Mouse (Mus musculus) G1E-ER4 (cell line): ENCODE results near the gene Kctd8. TPM values are rescaled to one million over a fixed set of nuclear protein-coding genes. Genes with fewer than 3 reads are reported as not detected.

Experiments
- GATA1 ChIP-seq: IDR thresholded peaks from one replicate; pipeline ENCODE4 v1.8.0; 2012; ENCODE audit warnings: low read length, inconsistent platforms
- polyA plus RNA-seq: library from polyadenylated mRNA; stranded (reverse); fragments of >175 nt; gene quantifications from 2 replicates; pipeline ENCODE4 v1.2.3, GENCODE M21; 2012

The Kctd8 gene
- not detected in 2 replicates for polyA plus RNA-seq

DNA sequence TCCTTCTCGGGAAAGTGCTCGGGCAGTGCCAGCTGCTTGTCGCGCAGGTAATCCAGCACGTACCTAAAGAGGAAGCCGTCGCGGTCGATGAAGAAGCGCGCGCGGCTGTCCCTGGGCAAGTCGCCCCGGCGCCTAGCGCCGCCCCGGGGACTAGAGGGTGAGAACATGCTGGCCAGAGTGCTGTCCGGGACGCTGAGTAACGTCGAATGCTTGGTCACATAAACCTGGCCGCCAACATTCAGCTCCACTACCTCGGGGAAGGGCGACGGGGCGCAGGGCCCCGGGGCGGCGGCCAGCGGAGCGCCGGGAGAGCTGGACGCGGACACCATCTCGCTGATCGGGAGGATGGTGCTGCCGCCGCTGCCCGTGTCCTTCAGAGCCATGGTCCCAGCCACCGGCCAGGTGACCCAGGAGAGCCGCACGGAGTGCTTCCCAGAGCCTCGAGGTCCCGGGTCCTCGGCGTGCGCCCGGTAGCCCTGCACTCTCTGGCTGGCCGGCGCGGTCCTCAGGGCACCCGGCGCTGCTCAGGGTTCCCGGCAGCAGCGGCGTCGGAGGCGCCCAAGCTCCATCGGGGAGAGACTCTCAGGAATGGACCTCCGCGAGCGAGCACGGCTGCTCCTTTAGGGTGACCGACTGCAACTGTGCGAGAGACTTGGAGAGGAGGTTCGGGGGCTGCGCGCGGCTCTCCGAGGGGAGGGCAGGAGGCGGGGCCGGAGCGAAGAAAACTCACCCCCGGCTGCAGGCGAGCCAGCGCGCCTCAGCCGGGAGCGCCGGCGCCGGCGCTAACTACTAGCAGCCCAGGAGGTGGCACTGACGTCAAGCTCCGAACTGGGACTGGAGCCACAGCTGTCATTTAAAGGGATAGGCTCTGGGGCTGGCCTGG lies at the start of gene Kctd8:
TSS of gene Kctd8 (minus strand) at position 761 of the 883 bp plus-strand sequence.
- TF ChIP-seq GATA1: no peak

DNA sequence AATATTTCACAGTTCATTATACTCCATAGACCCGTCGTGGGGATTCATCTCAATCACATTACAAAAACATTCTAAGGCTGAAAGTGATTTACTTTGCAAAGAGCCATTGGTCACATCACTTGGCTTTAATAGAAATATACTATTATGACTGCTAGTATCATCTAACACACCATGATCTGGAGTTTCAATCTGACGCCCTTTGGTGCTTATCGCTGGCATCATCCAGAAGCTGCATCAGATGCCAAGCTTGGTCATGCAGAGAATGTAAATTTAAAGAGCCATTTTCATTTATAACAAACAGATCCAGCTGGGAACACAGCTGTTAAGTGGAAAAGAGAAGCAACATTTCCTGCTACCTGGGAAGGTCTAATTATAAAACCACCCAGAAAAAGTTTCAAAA lies 37.6 kb upstream of the Kctd8 start:
- no peak for TF ChIP-seq GATA1

DNA sequence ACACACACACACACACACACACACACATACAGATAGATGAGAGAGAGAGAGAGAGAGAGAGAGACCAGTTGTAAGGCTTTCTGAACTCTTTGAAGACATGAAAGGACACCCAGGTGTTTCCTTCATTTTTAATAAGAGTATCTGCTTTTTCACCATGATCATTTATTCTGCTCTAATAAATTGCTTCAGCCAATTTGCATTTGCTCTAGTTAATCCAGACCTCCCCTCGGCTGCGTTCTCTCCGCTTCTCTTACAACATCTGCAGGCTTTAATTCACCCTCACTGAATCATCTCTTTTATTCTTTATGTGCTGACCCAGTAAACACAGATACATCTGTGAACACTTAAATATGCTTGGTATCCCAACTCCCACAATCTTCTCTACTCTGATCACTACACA lies 9.1 kb upstream of the Kctd8 start:
- no peak for TF ChIP-seq GATA1

DNA sequence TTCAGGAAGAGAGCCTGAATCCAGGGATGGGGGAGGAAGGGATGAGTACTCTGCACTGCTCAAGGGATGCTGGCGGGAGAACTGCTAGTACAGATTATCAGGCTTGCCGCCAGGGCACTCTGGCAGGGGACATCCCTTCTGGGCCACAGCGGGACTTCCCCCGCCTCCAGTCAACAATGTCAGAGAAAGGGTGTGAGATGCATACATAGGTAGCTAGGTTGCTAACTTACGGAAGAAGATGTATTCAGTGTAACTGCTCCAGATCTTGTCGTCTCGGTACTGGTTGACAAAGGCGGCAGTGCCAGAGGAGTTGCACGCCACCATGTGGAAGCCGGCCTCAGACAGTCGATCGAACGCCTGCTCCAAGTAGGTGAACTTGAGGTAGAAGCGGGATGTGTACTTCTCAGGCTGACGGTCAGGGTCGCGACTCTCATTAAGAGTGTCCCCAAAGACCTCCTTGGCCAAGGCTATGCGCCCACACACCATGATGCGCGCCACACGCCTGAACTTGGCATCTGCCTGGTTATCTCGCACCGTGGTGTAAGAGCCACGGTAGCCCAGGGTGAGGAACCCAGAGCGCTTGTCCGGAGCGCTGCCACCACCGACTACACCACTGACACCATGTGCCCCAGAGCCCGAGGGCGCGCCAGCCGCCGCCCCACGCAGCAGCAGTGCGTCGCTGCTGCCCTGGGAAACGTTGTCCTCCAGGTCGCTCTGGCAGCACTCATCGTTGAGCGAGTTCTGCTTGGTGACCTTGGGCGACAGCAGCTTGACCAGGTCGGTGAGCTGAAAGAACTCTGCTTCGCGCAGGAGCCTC lies 1.2 kb downstream of the Kctd8 start:
- no peak for TF ChIP-seq GATA1

DNA sequence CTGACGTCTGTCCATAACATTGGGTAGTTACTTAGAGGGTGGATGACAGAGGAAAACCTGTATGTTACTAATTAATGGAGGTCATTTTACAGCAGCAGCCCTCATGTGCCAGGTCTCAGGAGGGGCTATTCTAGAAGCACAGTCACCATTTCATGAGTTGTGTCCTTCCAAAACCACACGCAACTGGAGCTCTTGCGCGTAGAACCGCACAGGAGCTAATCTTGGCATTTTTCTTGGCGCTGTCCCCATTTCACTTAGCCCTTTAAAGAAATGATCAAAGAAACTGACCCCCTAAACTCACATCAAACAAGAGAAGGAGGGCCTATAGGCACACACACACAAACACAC lies 1.9 kb downstream of the Kctd8 start:
- no peak for TF ChIP-seq GATA1

DNA sequence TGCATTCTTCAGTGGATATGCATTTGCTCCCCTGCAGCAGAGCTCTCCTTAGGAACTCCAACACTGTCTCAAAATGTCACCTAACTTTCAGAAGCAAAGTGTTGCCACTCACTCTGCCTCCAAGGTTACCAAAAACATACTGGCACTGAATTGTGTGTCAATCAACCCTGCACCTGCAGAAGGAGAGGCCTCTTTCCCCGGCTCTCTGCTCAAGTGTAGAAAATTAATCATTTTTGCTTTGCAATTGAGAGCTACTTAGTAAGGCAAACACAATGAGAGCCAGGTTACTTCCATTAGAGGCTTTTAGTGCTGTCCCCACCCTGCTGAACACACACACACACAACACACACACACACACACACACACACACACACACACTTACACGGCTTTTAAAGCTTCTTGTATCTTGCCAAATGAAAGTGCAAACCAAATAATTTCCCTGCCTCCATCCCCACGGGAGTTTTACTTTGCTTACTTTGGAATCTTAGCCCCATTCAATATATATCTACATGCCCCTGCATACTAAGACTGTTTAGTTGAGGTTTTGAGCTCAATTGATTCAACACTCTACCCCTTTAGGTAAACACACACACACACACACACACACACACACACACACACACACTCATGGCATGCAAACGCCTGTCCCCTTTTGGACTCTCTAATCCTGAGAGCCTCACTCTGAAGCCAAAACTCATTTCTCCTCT lies 2.4 kb downstream of the Kctd8 start:
- TF ChIP-seq GATA1: no peak

DNA sequence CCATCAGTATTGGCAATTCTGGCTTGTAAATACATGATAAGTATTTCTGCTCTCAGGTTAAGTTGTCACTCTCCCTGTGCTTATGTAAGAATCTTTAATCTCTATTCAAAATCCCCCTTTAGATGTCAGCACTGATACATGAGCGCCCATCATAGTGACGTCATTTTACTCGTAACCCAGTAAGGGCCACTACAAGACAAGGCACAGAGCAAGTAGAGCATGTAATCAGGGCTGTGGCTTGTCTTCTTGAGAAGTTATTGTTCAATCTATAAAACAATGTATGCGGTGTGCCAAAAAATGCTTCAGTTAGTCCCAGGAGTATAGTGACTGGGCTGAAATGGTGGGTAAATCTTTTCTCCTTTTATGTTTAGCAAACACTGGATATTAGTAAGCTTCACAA lies 13.9 kb downstream of the Kctd8 start:
- no peak for TF ChIP-seq GATA1

DNA sequence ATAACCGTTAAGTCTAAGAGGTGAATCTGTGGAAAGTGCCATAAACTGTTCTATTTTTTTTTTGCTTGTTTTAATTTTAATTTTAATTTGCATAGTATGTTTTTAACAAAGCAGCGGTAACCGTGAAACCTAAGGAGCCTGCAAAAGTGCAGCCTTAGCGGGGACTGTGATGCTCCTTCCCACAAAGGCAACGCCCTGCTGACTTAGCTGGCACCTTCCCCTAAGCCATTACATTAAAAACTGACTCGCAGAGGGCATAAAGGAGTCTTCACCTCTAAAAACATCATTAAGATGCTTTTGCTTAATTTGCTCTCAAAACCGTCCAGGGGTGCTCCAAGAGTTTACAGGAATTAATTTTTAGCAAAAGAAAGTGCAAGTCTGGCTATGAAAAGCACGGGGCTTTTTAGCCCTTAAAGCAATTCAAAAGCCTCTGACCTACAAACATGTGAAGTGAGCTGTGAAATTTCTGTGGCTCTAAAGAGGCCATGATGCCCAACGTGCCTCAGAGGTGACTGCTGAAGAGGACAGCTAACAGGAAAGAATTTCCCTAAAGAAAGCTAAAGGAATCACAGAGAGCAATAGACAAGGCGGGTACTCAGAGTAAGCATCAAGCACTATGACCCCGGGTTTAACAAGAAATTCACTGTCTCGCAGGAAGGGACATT lies 16.8 kb downstream of the Kctd8 start:
- no peak for TF ChIP-seq GATA1

DNA sequence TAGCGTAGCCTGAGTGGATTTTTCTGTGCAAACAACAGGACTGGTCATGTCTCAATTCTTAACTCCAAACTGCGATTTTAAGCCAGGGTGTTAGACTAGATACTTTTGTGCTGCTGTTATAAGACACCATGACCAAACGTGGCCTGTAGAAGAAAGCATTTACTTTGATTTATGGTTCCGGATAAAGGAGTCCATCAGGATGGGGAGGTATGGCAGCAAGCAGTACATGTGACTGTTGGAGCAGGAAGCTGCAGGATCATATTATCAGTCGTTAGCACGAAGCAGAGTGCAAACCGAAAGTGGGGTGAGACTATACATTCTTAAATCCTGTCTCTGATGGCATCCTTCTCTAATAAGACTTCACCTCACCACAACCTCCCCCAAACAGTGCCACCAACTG lies 28.9 kb downstream of the Kctd8 start:
- no peak for TF ChIP-seq GATA1

DNA sequence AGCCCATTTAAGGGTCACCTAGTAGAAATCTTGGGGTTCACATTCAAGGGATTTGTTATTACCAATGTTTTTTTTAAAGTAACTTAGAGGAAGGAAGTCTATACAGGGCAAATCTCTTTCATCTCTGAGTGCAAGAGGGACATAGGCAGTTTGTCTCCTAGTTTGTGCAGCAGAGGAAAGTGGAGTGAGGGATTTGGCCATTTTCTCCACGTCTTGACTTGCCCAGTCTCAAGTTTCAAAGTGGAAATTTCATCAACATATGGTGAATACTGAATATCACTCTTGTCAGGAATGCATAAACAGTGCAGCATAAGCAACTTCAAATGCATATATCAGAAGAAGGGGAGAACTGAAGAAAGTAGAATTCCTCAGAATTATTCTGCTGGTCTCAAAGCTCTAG lies 39.8 kb downstream of the Kctd8 start:
- TF ChIP-seq GATA1: no peak

DNA sequence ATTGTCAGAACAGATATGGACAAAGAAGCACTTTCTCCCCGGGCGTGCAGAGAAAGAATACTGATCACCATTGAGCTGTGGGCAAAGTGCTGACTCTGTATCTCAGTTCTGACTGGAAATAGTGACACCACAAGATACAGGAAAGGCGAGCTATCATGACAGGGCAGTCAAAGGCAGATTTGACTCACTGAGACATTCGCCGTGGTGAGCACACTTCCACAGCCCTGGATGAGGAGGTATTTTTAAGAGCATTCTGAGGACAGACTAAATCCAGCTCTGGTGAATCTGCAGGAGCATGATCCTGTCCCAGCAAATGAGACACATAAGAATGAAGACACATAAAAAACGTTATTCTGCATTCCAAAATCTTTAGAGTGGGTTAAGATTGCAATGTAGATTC lies 49.1 kb downstream of the Kctd8 start:
- TF ChIP-seq GATA1: no peak

DNA sequence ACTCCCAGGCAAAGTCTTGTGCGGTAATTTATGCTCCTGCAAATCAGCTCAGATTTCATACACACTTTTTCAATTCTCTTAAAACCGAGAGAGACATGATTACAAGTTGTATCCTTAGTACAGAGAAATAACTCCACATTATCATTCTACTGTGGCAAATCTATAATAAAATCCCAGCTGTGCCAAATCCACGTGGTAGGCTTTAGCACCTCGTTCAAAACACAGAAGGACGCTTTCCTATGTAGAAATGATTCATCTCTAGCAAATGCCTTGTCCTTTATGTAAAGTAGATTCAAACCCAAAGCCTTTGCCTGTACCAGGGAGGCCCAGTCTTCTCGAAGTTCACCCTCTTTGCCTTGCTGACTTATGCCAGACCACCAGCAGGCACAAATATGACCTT lies 57.1 kb downstream of the Kctd8 start:
- TF ChIP-seq GATA1: no peak

DNA sequence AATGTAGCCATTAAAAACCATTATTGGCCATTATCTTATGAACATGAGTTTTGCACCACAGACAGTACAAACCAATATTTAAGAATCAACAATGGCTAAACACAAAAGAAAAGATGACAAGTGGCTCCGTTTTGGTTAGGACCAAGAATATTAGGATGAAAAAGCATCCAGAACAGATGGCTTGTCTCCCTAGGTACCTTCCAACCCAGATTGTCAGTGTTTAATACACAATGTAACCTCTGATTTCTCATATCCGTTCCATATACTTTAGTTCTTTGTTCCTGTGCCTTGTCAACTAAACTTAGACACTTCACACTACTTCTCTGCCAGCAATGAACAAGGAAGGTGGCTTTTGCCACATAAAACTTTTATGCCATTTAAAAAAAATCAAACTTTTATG lies 89.1 kb downstream of the Kctd8 start:
- no peak for TF ChIP-seq GATA1

DNA sequence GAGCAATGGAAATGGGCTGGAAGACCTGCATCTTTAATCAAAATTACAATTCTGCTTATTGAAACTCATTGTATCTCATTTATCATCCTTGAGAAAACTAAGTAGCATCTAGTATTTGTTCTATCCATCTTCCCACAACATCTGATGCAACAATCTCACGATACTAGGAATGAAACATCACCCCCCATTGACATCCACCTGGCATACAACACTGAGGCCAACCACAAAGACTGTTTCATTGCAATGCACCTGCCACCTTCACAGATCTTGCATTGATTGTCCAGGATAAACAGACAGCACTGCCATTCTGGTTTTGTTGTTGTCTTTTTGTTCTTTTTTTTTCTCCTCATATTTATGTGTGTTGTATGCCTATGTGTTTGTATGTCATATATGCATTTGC lies 99.5 kb downstream of the Kctd8 start:
- TF ChIP-seq GATA1: no peak

DNA sequence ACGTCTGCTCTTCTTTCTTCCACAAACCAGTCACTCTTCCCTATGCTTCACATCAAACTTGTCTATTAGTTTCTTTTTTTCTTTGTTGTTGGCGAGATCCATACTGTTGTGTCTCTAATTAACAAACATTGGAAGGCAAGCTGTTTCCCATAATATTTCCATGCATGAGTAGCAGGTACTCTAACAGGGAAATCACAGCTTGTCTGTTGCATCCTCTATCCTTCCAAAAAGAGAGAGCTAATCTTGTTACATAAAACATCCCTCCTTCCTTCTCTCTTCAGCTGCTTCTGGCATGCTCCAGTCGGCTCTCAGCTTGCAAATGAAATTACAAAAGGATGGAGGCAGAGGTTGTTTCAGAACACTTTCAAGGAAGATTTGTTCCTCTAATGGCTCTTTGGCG lies 107.9 kb downstream of the Kctd8 start:
- no peak for TF ChIP-seq GATA1

DNA sequence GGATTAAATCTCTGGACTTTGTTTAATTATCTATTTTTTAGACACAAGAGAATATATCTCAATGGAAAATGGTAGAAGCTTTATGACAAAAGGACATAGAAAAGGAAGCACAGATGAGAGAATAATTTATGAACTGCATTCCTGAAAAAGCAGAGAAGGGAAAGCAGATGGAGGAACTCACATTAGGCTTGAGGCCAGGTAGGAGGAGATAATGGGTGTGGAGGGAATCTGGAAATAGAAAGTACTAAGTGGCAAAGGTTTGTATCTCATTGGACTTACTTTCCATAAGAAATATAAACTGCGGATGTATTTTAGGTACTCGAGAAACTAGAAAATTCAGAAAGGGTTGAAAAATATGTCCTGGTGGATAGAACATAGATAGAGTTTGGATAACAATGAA lies 114.3 kb downstream of the Kctd8 start:
- no peak for TF ChIP-seq GATA1

DNA sequence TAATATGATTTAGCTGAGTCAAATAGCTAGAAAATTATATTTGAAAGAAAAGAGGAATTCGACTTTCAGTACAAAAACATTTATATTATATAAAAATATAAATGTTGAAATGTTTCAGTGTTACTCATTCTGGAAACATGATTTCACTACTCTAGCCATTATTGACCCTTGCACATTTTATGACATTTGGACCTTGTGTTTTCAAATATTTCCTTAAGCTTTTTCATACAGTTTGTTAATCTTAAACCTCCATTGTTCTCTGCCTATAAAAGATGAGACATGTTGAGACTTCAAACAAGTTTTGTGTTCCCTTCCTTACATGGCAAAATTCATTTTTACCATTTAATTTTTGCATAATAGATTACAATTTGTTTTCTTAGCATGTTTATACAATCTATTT lies 118.9 kb downstream of the Kctd8 start:
- TF ChIP-seq GATA1: no peak
